Mouse (Mus musculus): ENCODE measurements around the gene Zfyve27. TPM values are rescaled to one million over a fixed set of nuclear protein-coding genes. Genes with fewer than 3 reads are reported as not detected.

Gene Zfyve27
- total and polyA plus RNA-seq, 3 experiments: 27.0 to 40.2 TPM; not detected in 1

DNA sequence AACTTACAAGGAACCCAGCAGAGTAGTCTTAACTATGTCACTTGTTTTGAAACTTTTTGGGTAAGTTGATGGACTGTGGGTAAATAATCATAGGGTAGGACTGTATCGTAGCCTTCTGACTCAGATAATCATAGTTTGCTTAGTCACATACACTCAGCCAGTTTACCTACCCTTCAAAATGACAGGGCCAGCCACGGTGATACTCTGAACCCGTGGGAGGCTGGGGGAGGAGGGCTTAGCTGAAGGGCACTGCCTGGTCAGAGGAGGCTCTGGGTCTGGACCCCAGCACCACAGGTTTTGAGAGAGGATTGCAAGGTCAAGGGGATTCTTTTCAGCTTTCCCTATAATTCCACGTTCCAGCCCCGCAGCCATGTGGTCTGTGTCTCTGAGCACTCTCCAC lies 45.2 kb upstream of the Zfyve27 start:
- H3K79me2 ChIP-seq (ENCODE audit: control insufficient read depth, insufficient read depth, low read length, poor library complexity): no peaks in the 10 kb centered on the region
- H3K27ac ChIP-seq (ENCODE audit: control insufficient read depth, low read depth, low read length): no peak overlapping the region
- DNase-seq (ENCODE audit: low read depth, low spot score): no peak
- no peak for TF ChIP-seq GATA1 (IDR thresholded peaks at IDR 0.05; ENCODE audit: low read depth, low read length)
- no peak for TF ChIP-seq POLR2AphosphoS5 (IDR thresholded peaks at IDR 0.05; ENCODE audit: borderline replicate concordance, low read depth, low read length)
- TF ChIP-seq MAZ (IDR thresholded peaks at IDR 0.05; ENCODE audit: low read depth, low read length): no peak
- no peak for TF ChIP-seq USF2 (IDR thresholded peaks at IDR 0.05; ENCODE audit: borderline replicate concordance in 1 of 2, insufficient read depth in 1 of 2, low read depth in 1 of 2, low read length in 2 of 2)
- TF ChIP-seq SIN3A (IDR thresholded peaks at IDR 0.05; ENCODE audit: low read length): no peak
- TF ChIP-seq CHD2 (IDR thresholded peaks at IDR 0.05; ENCODE audit: low read length): no peak
- TF ChIP-seq E2F4 (IDR thresholded peaks at IDR 0.05; ENCODE audit: borderline replicate concordance, low read depth, low read length): no peak
- no peak for TF ChIP-seq NELFE (IDR thresholded peaks at IDR 0.05; ENCODE audit: low read depth, low read length)
- TF ChIP-seq ETS1 (IDR thresholded peaks at IDR 0.05; ENCODE audit: low read depth, low read length): no peak
- no peak for TF ChIP-seq CTCF (IDR thresholded peaks at IDR 0.05 in 2 of 3, conservative IDR thresholded peaks at IDR 0.05 in 1 of 3; ENCODE audit: control insufficient read depth in 1 of 3, insufficient read depth in 1 of 3, low read depth in 2 of 3, low read length in 3 of 3, poor library complexity in 1 of 3, severe bottlenecking in 1 of 3)
- no peak for TF ChIP-seq TBP (IDR thresholded peaks at IDR 0.05; ENCODE audit: low read depth, low read length)
- no peak for TF ChIP-seq RCOR1 (IDR thresholded peaks at IDR 0.05; ENCODE audit: low read depth, low read length)
- no peak for TF ChIP-seq JUND (IDR thresholded peaks at IDR 0.05; ENCODE audit: low read depth, low read length)
- H3K9me3 ChIP-seq (replicated peaks; ENCODE audit: insufficient read depth, low read length): no peaks in the 10 kb centered on the region
- no peaks in the 10 kb centered on the region for H3K27me3 ChIP-seq (ENCODE audit: control insufficient read depth in 1 of 2, insufficient read depth in 2 of 2, low read length in 2 of 2)
- H3K9ac ChIP-seq (ENCODE audit: control insufficient read depth, low read depth, low read length, poor library complexity, severe bottlenecking): no peak overlapping the region
- no peak overlapping the region for H3K4me3 ChIP-seq (ENCODE audit: control insufficient read depth in 1 of 2, insufficient read depth in 1 of 2, low read depth in 2 of 2, low read length in 2 of 2)
- peaks cover 0 to 10% of the 10 kb centered on the region in 2 experiments; a peak in 2 of 4 replicates for H3K36me3 ChIP-seq (ENCODE audit: control insufficient read depth in 1 of 2, insufficient read depth in 2 of 2, low read length in 2 of 2)
- H3K4me1 ChIP-seq (ENCODE audit: control insufficient read depth in 1 of 2, insufficient read depth in 2 of 2, low read length in 2 of 2): peaks cover 0 to 2% of the 10 kb centered on the region in 2 experiments; a peak in 1 of 4 replicates

- Histone ChIP-seq H3K9me3 (replicated peaks; ENCODE audit: insufficient read depth, low read length) (no peaks in the 10 kb centered on the region), H3K4me1 (ENCODE audit: control insufficient read depth in 1 of 2, insufficient read depth in 2 of 2, low read length in 2 of 2) (peaks cover 2 to 5% of the 10 kb centered on the region in 2 experiments; a peak in 3 of 4 replicates), H3K27me3 (ENCODE audit: control insufficient read depth in 1 of 2, insufficient read depth in 2 of 2, low read length in 2 of 2) (no peaks in the 10 kb centered on the region), H3K4me3 (ENCODE audit: control insufficient read depth in 1 of 2, insufficient read depth in 1 of 2, low read depth in 2 of 2, low read length in 2 of 2) (no peak overlapping the region), H3K36me3 (ENCODE audit: control insufficient read depth in 1 of 2, insufficient read depth in 2 of 2, low read length in 2 of 2) (peaks cover 3 to 10% of the 10 kb centered on the region in 2 experiments), H3K27ac (ENCODE audit: control insufficient read depth, low read depth, low read length) (no peak overlapping the region), H3K79me2 (ENCODE audit: control insufficient read depth, insufficient read depth, low read length, poor library complexity) (no peaks in the 10 kb centered on the region), H3K9ac (ENCODE audit: control insufficient read depth, low read depth, low read length, poor library complexity, severe bottlenecking) (no peak overlapping the region)
- TF ChIP-seq MAZ (IDR thresholded peaks at IDR 0.05; ENCODE audit: low read depth, low read length): no peak
- no peak for TF ChIP-seq HCFC1 (IDR thresholded peaks at IDR 0.05; ENCODE audit: low read depth, low read length)
- no peak for TF ChIP-seq UBTF (IDR thresholded peaks at IDR 0.05; ENCODE audit: borderline replicate concordance, insufficient read depth, low read depth, low read length)
- no peak for TF ChIP-seq RAD21 (IDR thresholded peaks at IDR 0.05; ENCODE audit: low read depth, low read length)
- TF ChIP-seq RCOR1 (IDR thresholded peaks at IDR 0.05; ENCODE audit: low read depth, low read length): no peak
- no peak for TF ChIP-seq USF2 (IDR thresholded peaks at IDR 0.05; ENCODE audit: borderline replicate concordance in 1 of 2, insufficient read depth in 1 of 2, low read depth in 1 of 2, low read length in 2 of 2)
- no peak for TF ChIP-seq USF1 (IDR thresholded peaks at IDR 0.05; ENCODE audit: low read depth, low read length)
- TF ChIP-seq MXI1 (IDR thresholded peaks at IDR 0.05; ENCODE audit: low read depth, low read length): no peak
- TF ChIP-seq CHD1 (IDR thresholded peaks at IDR 0.05; ENCODE audit: low read depth, low read length): no peak
- TF ChIP-seq CHD2 (IDR thresholded peaks at IDR 0.05; ENCODE audit: low read length): no peak
- DNase-seq (ENCODE audit: low read depth, low spot score): no peak
Measured at GRCm38 (mm10) chr19:42120451-42120850, 43.3 kb upstream of the Zfyve27 start.

All from MEL (cell line).